Mouse (Mus musculus) brain, embryonic 14.5 days (tissue): ENCODE measurements at regions not wholly inside any gene's neighbourhood (a gene's known extent, or its start where the extent isn't known, plus 50 kb on each side); places are given as distances from the start of the nearest gene placed in this dataset.

Source experiments
- DNase-seq: peaks from one replicate; pipeline ENCODE4 v3.0.0-alpha.2; 2011; ENCODE audit warnings: low read depth
- CTCF ChIP-seq: fragments of 200-500 bp; IDR thresholded peaks from 2 replicates; pipeline ENCODE4 v1.5.1; 2012; ENCODE audit warnings: inconsistent platforms, mild to moderate bottlenecking, moderate library complexity, borderline replicate concordance; ENCODE audit not compliant: insufficient read depth, insufficient read length; ENCODE audit errors: extremely low read depth
- POLR2A ChIP-seq: fragments of 200-500 bp; IDR thresholded peaks from 2 replicates; pipeline ENCODE4 v1.6.1; 2012; ENCODE audit warnings: mild to moderate bottlenecking, inconsistent platforms, borderline replicate concordance; ENCODE audit not compliant: poor library complexity, insufficient read depth, insufficient read length, severe bottlenecking; ENCODE audit errors: extremely low read depth

DNA sequence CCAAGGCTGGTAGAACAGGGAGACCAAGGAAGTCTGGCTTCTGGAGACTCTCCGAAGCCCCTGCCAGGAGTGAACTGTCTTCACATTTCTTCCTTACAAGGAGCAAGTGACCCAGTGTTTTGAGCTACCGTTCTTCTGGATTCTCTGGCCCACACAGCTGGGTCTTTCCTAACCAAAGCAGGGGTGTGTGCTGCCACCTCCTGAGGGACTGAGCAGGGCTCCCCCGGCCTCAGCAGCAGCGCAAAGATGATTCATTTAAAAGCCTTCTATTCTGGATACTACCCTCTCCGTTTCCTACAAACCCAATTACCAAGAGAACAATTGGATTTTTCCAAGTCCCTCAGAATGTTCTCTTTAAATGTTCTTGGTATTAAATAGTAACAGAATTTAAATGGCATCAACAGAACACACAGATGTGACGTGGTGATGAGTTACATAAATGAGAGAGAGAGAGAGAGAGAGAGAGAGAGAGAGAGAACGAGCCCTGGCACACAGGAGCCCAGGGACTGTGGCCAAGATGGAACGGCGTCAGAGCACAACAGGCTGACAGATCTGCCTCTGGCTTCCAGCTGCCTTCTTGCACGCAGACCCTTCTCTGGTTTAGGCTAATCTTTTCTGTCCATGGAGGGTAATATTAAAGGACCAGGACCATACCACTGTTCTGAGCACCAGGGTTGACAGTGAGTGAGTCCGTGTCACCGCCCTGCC is 191.6 kb downstream of the Agtpbp1 start:
- TF ChIP-seq CTCF (no peak), POLR2A (no peak)
- DNase-seq = peak; percentile 49

DNA sequence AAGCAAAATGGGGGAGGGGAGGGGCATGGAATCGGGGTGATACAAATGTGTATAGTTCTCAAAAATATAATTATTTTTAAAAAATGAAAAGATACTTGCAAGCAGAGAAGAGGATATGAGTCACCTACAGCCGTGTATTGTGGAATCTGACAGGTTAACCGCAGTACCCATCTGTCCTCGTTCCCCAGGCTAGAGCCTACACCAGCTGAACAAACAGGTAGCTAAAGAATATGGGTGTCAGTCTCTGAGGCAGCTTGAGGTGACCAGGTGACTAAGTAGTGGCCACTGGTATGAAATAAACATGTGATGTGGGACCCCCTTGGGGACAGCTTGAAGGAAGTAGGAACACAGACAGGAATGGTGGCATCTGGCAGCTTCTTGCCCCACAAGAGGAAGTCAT is 192.2 kb downstream of the Agtpbp1 start:
- TF ChIP-seq POLR2A (no peak), CTCF (no peak)
- no peak for DNase-seq

DNA sequence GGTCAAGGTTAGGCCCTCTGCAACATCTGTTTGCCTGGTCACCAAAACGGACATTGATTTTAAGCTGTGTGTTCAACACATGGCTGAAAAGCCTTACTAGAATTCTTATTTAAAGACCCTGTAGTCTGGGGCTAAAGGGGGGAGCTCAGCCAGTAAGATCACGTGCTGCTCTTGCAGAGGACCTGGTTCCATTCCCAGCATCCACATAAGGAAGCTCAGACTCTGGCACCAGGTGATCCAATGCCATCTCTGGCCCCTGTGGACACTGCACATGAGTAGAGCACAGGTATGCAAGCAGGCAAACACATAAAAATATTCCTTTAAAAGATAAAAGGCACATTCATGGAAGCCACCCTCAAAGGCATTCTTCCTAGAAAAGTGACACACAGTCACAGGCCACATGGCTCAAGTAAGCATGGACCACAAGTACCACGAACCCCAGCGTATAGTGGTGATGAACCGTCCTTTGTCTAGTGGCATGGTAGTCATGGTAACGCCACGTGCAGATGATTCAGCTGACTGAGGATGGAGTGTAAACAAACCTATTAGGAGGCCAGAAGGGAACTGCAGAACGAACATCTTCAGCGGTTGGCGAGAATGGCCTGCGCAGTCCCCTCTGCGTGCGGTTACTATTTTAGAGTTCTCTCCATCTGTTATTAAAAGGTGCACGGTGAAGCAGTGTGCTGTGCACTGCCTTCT is 197.3 kb downstream of the Agtpbp1 start:
- TF ChIP-seq CTCF (no peak), POLR2A (no peak)
- DNase-seq = peak; percentile 81

DNA sequence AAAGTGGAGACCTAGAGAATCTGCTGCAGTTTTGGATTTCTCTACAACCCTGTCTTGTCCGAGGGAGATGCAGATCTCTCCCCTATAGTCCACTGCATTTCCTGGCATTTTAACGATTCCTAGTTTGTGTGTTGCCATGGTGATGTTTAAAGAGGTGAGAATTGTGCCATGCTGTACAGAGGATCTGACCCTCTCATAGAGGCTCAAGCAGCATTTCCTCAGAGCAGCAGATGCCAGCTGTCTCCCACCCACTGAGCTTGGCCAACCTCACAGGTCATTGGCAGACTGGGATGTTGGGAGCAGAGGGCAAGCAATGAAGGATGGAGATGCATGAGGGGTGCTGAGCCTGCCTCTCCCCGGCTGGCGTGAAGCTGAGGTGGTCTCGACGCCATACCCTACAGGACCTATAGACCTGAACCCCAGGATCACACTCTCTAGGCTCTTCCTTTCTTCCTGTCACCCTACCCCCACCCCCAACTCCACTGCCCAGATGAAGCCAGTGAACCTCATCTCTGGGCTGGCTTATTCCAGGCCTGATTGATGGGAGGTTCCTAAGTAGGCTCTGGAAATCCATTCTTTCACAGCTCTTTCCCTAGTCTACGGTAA is 198.0 kb downstream of the Agtpbp1 start:
- TF ChIP-seq CTCF (no peak), POLR2A (no peak)
- peak; percentile 60 for DNase-seq

DNA sequence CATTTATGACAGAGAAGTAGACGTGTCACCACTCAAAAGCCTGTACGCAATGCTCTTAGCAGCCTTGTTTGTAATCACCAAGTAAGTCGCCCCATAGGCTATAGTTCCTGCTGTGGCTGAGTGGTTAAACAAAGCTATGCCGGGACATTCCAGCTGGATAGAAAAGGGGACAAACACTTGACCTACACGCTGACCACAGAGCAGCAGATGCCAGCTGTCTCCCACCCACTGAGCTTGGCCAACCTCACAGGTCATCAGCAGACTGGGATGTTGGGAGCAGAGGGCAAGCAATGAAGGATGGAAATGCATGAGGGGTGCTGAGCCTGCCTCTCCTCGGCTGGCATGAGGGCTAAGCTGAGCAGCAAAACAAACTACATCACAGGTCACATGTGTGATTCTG is 199.2 kb downstream of the Agtpbp1 start:
- DNase-seq = no peak
- TF ChIP-seq POLR2A = no peak
- no peak for TF ChIP-seq CTCF

DNA sequence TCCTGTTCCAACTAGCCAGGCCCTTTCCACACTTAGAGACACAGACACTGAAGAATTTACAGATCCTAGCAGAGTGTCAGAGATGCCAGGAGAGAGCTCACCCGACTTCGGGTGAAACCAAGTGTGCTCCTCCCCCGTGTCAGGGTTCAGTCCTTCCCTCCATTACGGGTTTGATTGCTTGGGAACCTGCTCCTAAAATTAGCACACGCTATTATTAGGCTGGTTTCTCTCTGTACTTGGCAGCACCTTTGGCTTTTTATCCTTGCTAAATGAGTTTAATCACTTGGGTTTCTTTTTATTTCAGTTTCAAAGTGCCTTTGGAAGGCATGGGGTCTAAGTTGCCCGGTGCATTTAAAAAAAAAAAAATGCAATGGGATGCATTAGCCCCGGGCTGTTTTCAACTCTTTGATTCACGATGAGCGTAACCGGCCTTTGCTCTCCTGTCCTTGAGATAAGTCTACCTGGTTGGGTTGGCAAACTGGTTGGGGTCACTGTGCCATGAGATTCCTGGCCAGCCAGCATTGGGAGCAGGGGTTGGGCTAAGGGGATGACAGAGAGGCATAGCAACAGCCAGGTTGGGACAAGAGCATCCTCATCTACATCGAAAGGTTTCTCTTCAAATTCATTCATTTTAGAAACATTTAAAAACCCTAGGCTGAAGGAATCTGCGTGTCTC is 214.7 kb downstream of the Agtpbp1 start:
- TF ChIP-seq CTCF (no peak), POLR2A (no peak)
- peak; percentile 20 for DNase-seq

DNA sequence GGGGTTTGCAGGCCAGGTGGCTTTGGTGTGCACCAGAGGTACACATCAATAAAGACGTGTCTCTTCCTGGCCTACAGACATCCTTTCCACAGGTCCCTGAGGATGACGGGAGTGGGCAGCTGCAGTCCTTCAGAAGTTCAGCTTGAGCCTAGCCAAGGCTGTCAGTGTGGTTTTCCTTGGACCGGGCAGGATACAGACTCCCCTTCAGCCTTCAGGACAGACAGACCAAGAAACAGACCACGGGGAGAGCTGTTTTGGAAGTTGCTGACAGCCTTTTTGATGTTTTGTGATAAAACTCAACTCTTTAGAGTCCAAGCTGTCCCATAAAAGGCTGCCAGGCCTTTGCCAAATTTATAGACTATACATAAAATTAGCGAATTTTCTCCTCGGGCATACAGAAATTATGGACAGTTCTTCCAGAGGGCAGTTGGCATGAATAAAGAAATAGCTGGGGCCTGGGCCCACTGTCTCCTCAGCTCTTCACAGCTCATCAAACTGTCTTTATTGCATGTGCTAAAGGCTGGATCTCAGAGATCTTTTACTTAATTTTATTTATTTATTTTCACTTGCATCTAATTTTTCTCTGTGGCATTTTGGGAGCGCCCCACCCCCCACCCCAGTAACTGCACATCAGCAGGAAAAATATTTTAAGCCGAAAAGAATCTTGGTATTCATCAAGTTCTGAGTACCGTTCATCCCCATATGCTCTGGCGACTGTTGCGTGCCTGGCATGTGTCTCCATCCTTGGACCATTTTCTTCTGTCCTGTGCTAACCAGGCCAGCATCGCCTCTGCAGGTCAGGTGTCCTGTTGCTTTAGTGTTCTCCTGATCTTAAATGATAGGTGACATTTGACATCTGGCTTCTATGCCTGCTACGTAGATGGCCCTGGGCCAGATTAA is 216.2 kb downstream of the Agtpbp1 start:
- no peak for TF ChIP-seq POLR2A
- TF ChIP-seq CTCF = no peak
- DNase-seq = no peak

DNA sequence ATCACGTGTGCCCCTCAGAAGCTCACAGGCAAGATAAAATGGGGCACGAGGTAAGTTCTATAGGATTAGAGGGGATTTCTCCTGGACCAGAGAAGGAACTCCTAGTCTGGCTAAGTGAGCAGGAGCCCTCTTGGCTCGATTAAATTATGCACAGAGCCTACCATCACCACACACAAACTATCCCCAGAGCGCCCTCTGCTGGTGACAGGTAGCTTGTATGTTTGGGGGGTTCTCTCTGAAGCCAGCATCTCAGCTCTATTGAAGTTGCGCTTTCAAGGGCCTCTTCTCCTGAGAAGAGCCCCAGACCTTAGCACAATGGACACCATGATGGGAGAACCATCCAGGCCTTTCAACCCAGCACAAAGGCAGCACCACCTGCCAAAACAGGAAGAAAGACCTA is 219.6 kb downstream of the Agtpbp1 start:
- peak; percentile 82 for TF ChIP-seq CTCF
- no peak for TF ChIP-seq POLR2A
- DNase-seq = peak; percentile 94

DNA sequence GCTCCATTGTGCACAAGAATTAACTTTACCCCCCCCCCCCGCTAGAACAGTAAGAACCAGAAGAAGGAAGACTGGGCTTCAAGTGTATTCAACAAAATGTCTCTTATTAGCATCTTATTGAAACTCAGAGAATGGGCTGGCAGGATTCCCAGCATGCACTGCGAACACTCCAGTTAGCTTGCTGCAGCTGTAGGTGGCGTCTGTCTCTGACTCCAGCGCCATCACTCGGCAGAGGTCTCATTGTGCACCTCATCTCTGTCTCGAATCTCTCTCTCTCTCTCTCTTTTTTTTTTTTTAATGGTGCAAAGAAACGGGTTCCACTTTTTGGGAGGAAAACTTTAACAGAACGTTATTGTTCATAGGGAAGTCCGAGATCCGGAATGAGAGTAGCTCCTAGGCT is 221.6 kb downstream of the Agtpbp1 start:
- TF ChIP-seq CTCF (peak; percentile 24; the same call in 1 of the 2 replicates), POLR2A (no peak)
- peak; percentile 69 for DNase-seq

DNA sequence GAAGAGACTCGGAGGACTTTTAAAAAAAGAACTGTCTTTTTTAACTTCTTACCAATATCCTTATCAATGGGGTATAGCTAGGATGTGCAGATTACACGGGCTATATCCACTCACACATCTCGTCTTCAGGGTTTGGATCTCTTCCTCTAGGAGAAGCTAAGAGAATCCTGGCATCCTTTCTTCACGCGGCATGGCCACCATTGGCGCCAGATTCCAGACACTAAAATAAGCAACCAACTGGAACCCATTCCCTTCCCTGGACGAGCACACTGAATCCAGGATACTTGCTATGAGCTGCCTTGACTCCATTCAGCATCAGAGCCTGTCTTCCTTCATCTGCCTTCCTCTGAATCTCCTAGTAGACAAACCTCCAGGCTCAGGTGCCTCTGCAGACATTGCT is 223.7 kb downstream of the Agtpbp1 start:
- no peak for DNase-seq
- TF ChIP-seq CTCF (no peak), POLR2A (no peak)
